Mouse (Mus musculus) natural killer cell, adult 2 months (primary cell): ENCODE data around the gene Sec31a.
A peak's percentile ranks its signal among the peaks of the same experiment; 100 is the strongest.

Source experiments
- DNase-seq, 2 experiments: peaks; one replicate each; pipeline ENCODE4 v3.0.0; 2022; ENCODE audit warnings: low spot score in 2 of 2

Gene Sec31a

GRCm38 (mm10) chr5:100410281-100410680 is 5.8 kb downstream of the Sec31a start:
- no peak for DNase-seq

DNA sequence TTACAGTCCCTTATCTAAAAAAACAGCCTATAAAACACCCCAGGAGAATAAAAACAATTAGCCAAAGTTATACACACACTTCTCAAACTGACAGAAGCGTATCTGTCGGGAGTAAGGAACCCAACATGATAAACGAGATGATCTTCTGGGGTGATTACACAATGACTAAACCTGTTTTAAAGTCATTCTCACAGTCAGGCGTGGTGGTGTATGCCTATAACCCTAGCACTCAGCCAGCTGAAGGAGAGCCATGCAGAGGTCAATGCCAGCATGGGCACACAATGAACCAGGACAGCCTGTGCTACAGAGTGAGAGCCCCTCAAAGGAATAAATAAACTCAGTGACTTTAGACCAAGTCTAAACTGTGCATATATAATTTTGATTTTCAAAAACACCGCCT is 7.5 kb downstream of the Sec31a start:
- DNase-seq = no peak

DNA sequence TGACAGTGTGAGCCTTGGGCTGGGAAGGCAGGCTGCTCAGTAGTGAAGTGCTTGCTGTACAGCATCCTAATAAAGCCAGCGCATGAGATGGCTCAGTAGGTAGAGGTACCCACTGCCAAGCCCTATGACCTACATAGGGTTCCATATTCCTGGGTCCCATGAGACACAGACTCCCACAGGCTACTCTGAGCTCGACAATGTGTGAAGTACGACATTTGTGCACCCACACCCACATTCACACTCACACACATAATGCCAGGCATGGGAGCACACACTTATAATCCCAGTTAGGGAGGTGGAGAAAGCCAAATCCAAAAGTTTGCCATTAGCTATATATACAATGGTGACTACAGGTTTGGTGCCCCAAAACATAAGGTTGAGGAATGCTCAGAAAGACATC is 19.3 kb downstream of the Sec31a start:
- DNase-seq = no peak

GRCm38 (mm10) chr5:100393681-100394080 is 22.4 kb downstream of the Sec31a start:
- DNase-seq = no peak

DNA sequence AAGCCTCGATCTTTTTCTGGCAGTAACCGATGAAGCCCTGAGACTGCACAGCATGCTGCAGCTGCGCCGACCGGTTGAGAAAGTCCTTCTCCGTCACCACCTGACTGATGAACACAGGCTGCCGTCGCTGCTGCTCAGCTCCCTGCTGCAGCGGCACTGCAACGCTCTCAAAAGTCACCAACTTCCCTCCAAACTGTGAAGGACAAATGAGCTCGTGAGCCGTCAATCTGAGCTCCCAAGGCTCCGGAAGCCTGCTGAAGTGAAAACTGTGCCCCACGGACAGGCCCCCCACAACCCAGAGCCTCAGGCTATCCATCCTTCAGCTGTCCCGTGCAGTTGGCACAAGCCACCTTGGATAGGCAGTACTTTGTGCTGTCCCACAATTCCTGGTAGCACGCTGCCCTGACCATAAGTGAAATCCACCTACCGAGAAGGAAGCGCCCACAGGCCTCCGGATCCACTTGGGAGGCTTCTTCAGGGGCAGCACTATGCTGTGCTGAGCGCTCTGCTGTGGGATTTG is 23.5 kb downstream of the Sec31a start:
- DNase-seq = no peak

- DNase-seq = no peak
These were observed 32.1 kb downstream of the Sec31a start for GRCm38 (mm10) chr5:100383782-100384510.

DNA sequence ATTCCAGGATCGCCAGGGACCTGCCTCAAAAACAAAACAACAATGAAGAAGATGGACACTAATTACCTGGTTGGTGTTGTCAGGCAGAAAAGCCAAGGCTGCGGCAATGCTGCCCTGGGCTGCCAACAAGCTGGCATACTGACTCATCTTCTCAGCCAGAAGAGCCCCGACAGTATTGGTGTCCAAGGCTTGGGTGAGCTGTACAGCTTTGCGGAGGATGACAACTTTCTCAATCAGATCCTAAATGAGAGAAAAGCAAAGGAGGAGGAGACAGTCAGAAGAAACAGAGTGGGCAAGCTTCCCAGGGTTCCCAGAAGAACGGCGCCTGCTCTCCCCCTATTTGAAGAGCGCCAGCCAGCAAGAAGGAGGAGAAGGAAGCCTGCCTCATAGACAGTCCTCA is 34.9 kb downstream of the Sec31a start:
- no peak for DNase-seq

DNA sequence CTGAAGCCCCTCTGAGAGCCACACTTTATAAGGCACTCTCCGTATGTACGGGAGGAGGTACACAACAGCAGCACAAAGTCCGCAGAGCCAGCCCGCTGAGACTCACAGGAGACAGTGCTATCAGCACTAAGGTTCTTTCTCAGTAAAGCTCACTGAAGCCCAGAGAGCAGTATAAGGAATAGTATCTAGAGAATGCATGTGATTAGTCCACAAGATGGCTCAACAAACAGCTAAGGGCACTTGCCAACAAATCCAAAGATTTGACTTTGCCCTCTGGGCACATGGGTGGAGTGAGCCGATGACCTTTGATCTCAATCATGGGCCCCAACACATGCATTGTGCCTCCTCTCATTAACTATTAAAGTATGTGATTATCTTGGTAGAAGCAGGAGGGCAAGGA is 35.8 kb downstream of the Sec31a start:
- DNase-seq = no peak

- DNase-seq = no peak
These were observed 37.1 kb downstream of the Sec31a start for GRCm38 (mm10) chr5:100378981-100379380.

- DNase-seq = no peak
These were observed 37.8 kb downstream of the Sec31a start for GRCm38 (mm10) chr5:100378211-100378610.

GRCm38 (mm10) chr5:100377376-100377775 is 38.7 kb downstream of the Sec31a start:
- no peak for DNase-seq

GRCm38 (mm10) chr5:100374703-100375102 is 41.3 kb downstream of the Sec31a start:
- no peak for DNase-seq

GRCm38 (mm10) chr5:100373952-100374351 is 42.1 kb downstream of the Sec31a start:
- DNase-seq = peak in 1 of 2 experiments; percentile 19

GRCm38 (mm10) chr5:100370919-100371318 is 45.1 kb downstream of the Sec31a start:
- no peak for DNase-seq

DNA sequence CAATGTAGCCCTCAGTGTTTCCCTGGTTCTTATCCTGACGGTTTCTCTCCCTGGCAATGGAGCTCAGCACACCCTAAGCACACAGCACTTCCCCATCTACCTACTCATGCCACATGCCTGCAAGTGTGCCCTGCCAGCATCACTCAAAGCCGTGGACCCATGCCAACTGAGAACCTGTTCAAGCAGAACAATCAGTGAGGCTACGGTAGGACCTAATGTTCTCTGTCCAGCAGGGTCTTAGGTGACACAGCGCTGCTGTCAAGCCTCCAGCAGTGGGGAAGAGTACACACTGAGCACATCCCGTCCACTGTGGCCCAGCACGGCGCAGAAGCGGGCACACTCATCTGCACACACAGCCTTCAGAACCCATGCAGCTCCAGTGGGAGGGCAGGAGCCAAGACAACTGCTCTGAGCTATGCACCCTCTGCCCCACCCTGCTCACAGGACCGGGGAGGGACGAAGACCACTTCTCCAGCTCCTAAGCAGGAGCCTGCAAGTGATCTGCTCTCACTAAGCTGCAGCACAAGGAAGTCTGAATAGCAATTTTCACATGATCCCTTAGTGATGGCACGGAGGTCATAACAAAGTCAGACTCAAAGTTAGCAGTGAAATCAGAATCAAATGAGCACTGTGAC is 46.1 kb downstream of the Sec31a start:
- no peak for DNase-seq

DNA sequence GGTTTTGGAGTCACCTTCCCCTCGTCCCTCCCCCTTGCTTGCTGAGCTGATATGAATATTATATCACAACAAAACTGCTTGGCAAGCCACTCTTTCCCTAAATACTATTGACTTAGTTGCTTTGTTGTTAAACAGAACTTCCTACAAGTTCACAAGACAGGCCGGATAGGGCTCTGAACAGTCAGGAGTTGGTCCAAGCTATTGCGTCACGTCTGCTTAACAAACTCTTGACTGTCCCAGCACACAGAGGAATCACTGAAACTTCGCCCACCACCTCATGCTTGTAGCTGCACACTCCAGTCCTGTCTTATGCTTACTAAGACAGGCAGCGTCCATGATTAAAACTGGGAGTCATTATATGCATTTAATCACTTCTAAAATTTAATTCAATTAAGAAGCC is 46.9 kb downstream of the Sec31a start:
- DNase-seq = no peak

- no peak for DNase-seq
These were observed 47.5 kb downstream of the Sec31a start for GRCm38 (mm10) chr5:100368527-100368926.

DNA sequence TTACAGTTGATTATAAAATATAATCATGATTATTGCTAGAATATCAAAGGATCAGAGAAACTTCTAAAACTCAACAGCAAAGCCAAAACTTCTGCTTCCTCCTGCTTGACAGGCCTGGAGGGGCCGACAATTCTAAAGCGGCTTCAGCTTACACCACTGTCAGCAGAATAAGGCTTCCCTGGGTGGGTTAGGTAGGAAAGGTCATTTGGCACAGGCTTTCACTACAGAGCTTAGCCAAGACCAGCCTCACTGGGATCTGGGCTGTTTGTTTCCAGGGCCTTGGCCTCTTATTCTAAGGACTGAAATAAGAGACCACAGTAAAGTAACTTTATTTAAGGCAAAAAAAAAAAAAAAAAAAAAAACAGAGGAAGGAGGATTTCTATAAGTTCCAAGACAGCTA is 49.0 kb downstream of the Sec31a start:
- DNase-seq = no peak

DNA sequence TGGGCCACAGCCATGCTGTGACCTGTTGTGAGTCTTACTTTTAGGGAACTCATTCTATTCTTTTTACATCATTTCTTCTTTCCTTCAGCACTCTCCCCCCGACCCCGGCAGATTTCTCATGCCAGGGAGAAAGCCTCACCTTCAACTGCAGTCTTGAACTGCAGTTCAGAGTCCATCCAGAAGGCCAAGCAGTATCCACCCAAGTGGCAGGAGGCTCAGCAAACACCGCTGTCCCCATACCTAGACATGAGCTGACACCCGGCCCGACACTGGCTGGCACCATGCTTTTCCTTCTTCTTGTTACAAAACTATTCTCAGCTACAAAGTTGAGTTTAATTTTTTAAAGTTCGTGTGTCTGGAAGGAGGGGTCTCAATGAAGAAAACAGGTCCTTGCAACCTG is 55.7 kb downstream of the Sec31a start:
- no peak for DNase-seq

DNA sequence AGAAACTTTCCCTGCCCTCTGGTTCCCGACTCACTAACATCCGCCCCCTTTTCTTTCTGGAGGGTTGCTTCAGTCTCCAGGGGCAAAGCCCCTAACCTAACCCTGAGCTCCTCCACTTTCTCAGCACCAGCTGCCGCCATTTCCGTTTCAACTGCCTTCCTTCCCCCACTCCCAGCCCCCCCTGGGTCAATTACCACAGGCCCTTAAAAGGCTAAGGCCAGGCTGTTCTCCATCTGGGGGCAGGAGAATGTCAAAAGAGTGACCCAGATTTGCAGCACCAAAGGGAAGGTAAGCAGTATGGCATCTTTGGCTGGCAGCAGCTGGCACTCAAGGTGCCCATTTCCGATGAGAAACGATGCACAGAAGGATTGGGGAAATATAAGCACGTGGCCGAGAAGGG is 57.7 kb downstream of the Sec31a start:
- peak in 1 of 2 experiments; percentile 1 for DNase-seq

GRCm38 (mm10) chr5:100354644-100355043 is 61.4 kb downstream of the Sec31a start:
- no peak for DNase-seq

GRCm38 (mm10) chr5:100352986-100353848 is 62.8 kb downstream of the Sec31a start:
- DNase-seq = no peak
